Mouse (Mus musculus) stomach, embryonic 16.5 days (tissue): Measurements from ENCODE around the gene Map1b. TPM values are rescaled to one million over a fixed set of nuclear protein-coding genes. Genes with fewer than 3 reads are reported as not detected.

Experiments used
- ATAC-seq: fragments of 200-750 bp; cut with Nextera tagmentation; 2 replicates; pipeline ENCODE4 v1.8.0; 2017; ENCODE audit warnings: moderate number of reproducible peaks, moderate TSS enrichment; ENCODE audit not compliant: insufficient read depth, low FRiP score
- H3K27ac ChIP-seq: fragments of 300-500 bp; sonication (generic); 2 replicates; pipeline ENCODE4 v1.5.1; 2014; ENCODE audit warnings: low read length
- H3K27me3 ChIP-seq: fragments of 300-500 bp; sonication (generic); 2 replicates; pipeline ENCODE4 v1.6.1; 2014; ENCODE audit warnings: low read length, control low read depth, mixed read lengths; ENCODE audit not compliant: control insufficient read depth, insufficient read depth
- H3K36me3 ChIP-seq: fragments of 300-500 bp; sonication (generic); 2 replicates; pipeline ENCODE4 v1.6.1; 2014; ENCODE audit warnings: low read length; ENCODE audit not compliant: control insufficient read depth, insufficient read depth
- H3K4me1 ChIP-seq: fragments of 300-500 bp; sonication (generic); 2 replicates; pipeline ENCODE4 v1.6.1; 2014; ENCODE audit warnings: low read length, control low read depth, mixed read lengths; ENCODE audit not compliant: control insufficient read depth, insufficient read depth
- H3K4me2 ChIP-seq: fragments of 300-500 bp; sonication (generic); 2 replicates; pipeline ENCODE4 v1.6.1; 2014; ENCODE audit warnings: low read depth, low read length, mixed read lengths
- H3K4me3 ChIP-seq: fragments of 300-500 bp; sonication (generic); replicated peaks from 2 replicates; pipeline ENCODE4 v1.5.1; 2014; ENCODE audit warnings: mild to moderate bottlenecking, low read length
- H3K9ac ChIP-seq: fragments of 300-500 bp; sonication (generic); 2 replicates; pipeline ENCODE4 v1.6.1; 2014; ENCODE audit warnings: low read length
- H3K9me3 ChIP-seq: fragments of 300-500 bp; sonication (generic); replicated peaks from 2 replicates; pipeline ENCODE4 v1.6.1; 2016; ENCODE audit warnings: low read length, control low read depth; ENCODE audit not compliant: control insufficient read depth
- WGBS: fragments of 180-500 bp; shearing (Covaris S2); extraction: QIAGEN DNeasy Blood & Tissue Kit; methylation state at CpG from one replicate; pipeline ENCODE4 v1.1.7; 2014; 5-methylcytosine and 5-hydroxymethylcytosine counted together
- polyA plus RNA-seq: library from polyadenylated mRNA; unstranded; fragments of >200 nt; fragmentation: Nextera tagmentation; extraction: Ambion mirVana; gene quantifications from 2 replicates; pipeline ENCODE4 v1.2.1, GENCODE M21; 2015

The Map1b gene
- polyA plus RNA-seq, 1 experiment from 2014 or later = 134 TPM

- H3K9me3 ChIP-seq = no peaks in the 10 kb centered on the region
- H3K9ac ChIP-seq = no peak overlapping the region
- no peak for ATAC-seq
- no peak overlapping the region for H3K4me2 ChIP-seq
- no peaks in the 10 kb centered on the region for H3K27me3 ChIP-seq
- no peaks in the 10 kb centered on the region for H3K36me3 ChIP-seq
- H3K4me1 ChIP-seq = peaks cover 11% of the 10 kb centered on the region; the same call in 1 of the 2 replicates
- H3K27ac ChIP-seq = no peak overlapping the region
- WGBS = 66% methylated on average over 7 of the region's 7 CpGs
- no peak overlapping the region for H3K4me3 ChIP-seq
Measured at GRCm38 (mm10) chr13:99450766-99451165, 65.6 kb downstream of the Map1b start.

GRCm38 (mm10) chr13:99449547-99449946 is 66.8 kb downstream of the Map1b start:
- Histone ChIP-seq H3K36me3 (no peaks in the 10 kb centered on the region), H3K9me3 (no peaks in the 10 kb centered on the region), H3K27me3 (no peaks in the 10 kb centered on the region), H3K4me2 (no peak overlapping the region), H3K4me3 (no peak overlapping the region), H3K27ac (no peak overlapping the region), H3K9ac (no peak overlapping the region), H3K4me1 (peaks cover 19% of the 10 kb centered on the region; the same call in 1 of the 2 replicates)
- 80% methylated on average over 4 of the region's 4 CpGs for WGBS
- no peak for ATAC-seq

- Histone ChIP-seq H3K27me3 (no peaks in the 10 kb centered on the region), H3K4me2 (no peak overlapping the region), H3K36me3 (no peaks in the 10 kb centered on the region), H3K27ac (no peak overlapping the region), H3K4me3 (no peak overlapping the region), H3K9me3 (no peaks in the 10 kb centered on the region), H3K9ac (no peak overlapping the region), H3K4me1 (peaks cover 20% of the 10 kb centered on the region; the same call in 1 of the 2 replicates)
- no peak for ATAC-seq
- WGBS = 67% methylated on average over 4 of the region's 4 CpGs
Measured at GRCm38 (mm10) chr13:99448278-99448677, 68.1 kb downstream of the Map1b start.

GRCm38 (mm10) chr13:99447403-99448199 is 68.7 kb downstream of the Map1b start:
- Histone ChIP-seq H3K36me3 (no peaks in the 10 kb centered on the region), H3K4me2 (no peak overlapping the region), H3K27me3 (no peaks in the 10 kb centered on the region), H3K9me3 (no peaks in the 10 kb centered on the region), H3K27ac (peak overlapping the region; percentile 29; the same call in 1 of the 2 replicates), H3K9ac (no peak overlapping the region), H3K4me1 (peaks cover 20% of the 10 kb centered on the region; the same call in 1 of the 2 replicates), H3K4me3 (no peak overlapping the region)
- peak; percentile 21; the same call in 1 of the 2 replicates for ATAC-seq
- 53% methylated on average over 11 of the region's 11 CpGs for WGBS

GRCm38 (mm10) chr13:99447002-99447401 is 69.3 kb downstream of the Map1b start:
- H3K9me3 ChIP-seq = no peaks in the 10 kb centered on the region
- peak overlapping the region; percentile 29; the same call in 1 of the 2 replicates for H3K27ac ChIP-seq
- H3K4me1 ChIP-seq = peaks cover 20% of the 10 kb centered on the region; the same call in 1 of the 2 replicates
- no peak overlapping the region for H3K4me3 ChIP-seq
- WGBS = 77% methylated on average over 7 of the region's 7 CpGs
- no peaks in the 10 kb centered on the region for H3K27me3 ChIP-seq
- no peaks in the 10 kb centered on the region for H3K36me3 ChIP-seq
- ATAC-seq = no peak
- H3K4me2 ChIP-seq = no peak overlapping the region
- no peak overlapping the region for H3K9ac ChIP-seq

- 0 out of 2 replicates have a peak overlapping the region, but pooled peaks have one; percentile 15 for H3K4me2 ChIP-seq
- 0 out of 2 replicates have a peak, but pooled peaks have one; percentile 33 for ATAC-seq
Measured at GRCm38 (mm10) chr13:99444880-99445279, 71.5 kb downstream of the Map1b start.

GRCm38 (mm10) chr13:99444431-99444871 is 71.9 kb downstream of the Map1b start:
- 29% methylated on average over 10 of the region's 10 CpGs for WGBS

More at GRCm38 (mm10) chr13:99444880-99445279, 71.5 kb downstream of the Map1b start:
- Histone ChIP-seq H3K9ac (no peak overlapping the region), H3K4me1 (peaks cover 15% of the 10 kb centered on the region; the same call in 1 of the 2 replicates), H3K9me3 (no peaks in the 10 kb centered on the region), H3K27me3 (no peaks in the 10 kb centered on the region), H3K4me3 (no peak overlapping the region), H3K36me3 (no peaks in the 10 kb centered on the region), H3K27ac (no peak overlapping the region)
- WGBS = 3% methylated on average over 6 of the region's 6 CpGs

GRCm38 (mm10) chr13:99443484-99444175 is 72.7 kb downstream of the Map1b start:
- no peaks in the 10 kb centered on the region for H3K36me3 ChIP-seq
- no peak overlapping the region for H3K4me2 ChIP-seq
- peaks cover 15% of the 10 kb centered on the region; the same call in 1 of the 2 replicates for H3K4me1 ChIP-seq
- H3K9ac ChIP-seq = no peak overlapping the region
- H3K27me3 ChIP-seq = no peaks in the 10 kb centered on the region
- H3K27ac ChIP-seq = no peak overlapping the region
- WGBS = 79% methylated on average over 7 of the region's 7 CpGs
- no peak overlapping the region for H3K4me3 ChIP-seq
- no peak for ATAC-seq
- no peaks in the 10 kb centered on the region for H3K9me3 ChIP-seq

More at GRCm38 (mm10) chr13:99444431-99444871, 71.9 kb downstream of the Map1b start:
- H3K4me3 ChIP-seq = no peak overlapping the region
- no peaks in the 10 kb centered on the region for H3K27me3 ChIP-seq
- no peaks in the 10 kb centered on the region for H3K36me3 ChIP-seq
- H3K9me3 ChIP-seq = no peaks in the 10 kb centered on the region
- no peak for ATAC-seq
- 0 out of 2 replicates have a peak overlapping the region, but pooled peaks have one; percentile 15 for H3K4me2 ChIP-seq
- H3K27ac ChIP-seq = no peak overlapping the region
- H3K4me1 ChIP-seq = peaks cover 15% of the 10 kb centered on the region; the same call in 1 of the 2 replicates
- H3K9ac ChIP-seq = no peak overlapping the region
